Mouse (Mus musculus) midbrain, embryonic 16.5 days (tissue): ENCODE data around the gene Xirp1. TPM values are rescaled to one million over a fixed set of nuclear protein-coding genes. Genes with fewer than 3 reads are reported as not detected.
A peak's percentile ranks its signal among the peaks of the same experiment; 100 is the strongest.

Source experiments
- ATAC-seq: fragments of 200-750 bp; cut with Nextera tagmentation; 2 replicates; pipeline ENCODE4 v1.8.0; 2017; ENCODE audit warnings: moderate TSS enrichment
- H3K27ac ChIP-seq: fragments of 300-500 bp; sonication (generic); 2 replicates; pipeline ENCODE4 v1.5.1; 2014; ENCODE audit warnings: mild to moderate bottlenecking, low read length, mixed read lengths
- H3K27me3 ChIP-seq: fragments of 300-500 bp; sonication (generic); 2 replicates; pipeline ENCODE4 v1.6.1; 2014; ENCODE audit warnings: low read depth, low read length, mixed read lengths; ENCODE audit not compliant: control insufficient read depth, insufficient read depth
- H3K36me3 ChIP-seq: fragments of 300-500 bp; sonication (generic); 2 replicates; pipeline ENCODE4 v1.6.1; 2014; ENCODE audit warnings: mild to moderate bottlenecking, low read length, moderate library complexity, mixed read lengths; ENCODE audit not compliant: control insufficient read depth, insufficient read depth
- H3K4me1 ChIP-seq: fragments of 300-500 bp; sonication (generic); 2 replicates; pipeline ENCODE4 v1.6.1; 2014; ENCODE audit warnings: mild to moderate bottlenecking, low read length, mixed read lengths; ENCODE audit not compliant: control insufficient read depth, insufficient read depth
- H3K4me2 ChIP-seq: fragments of 300-500 bp; sonication (generic); 2 replicates; pipeline ENCODE4 v1.6.1; 2014; ENCODE audit warnings: mild to moderate bottlenecking, low read length, mixed read lengths
- H3K4me3 ChIP-seq: fragments of 300-500 bp; sonication (generic); 2 replicates; pipeline ENCODE4 v1.5.1; 2014; ENCODE audit warnings: low read depth, mild to moderate bottlenecking, low read length, moderate library complexity, mixed read lengths
- H3K9ac ChIP-seq: fragments of 300-500 bp; sonication (generic); 2 replicates; pipeline ENCODE4 v1.6.1; 2014; ENCODE audit warnings: low read depth, low read length, mixed read lengths
- H3K9me3 ChIP-seq: fragments of 300-500 bp; sonication (generic); replicated peaks from 2 replicates; pipeline ENCODE4 v1.6.1; 2014; ENCODE audit warnings: mild to moderate bottlenecking, low read length, mixed read lengths; ENCODE audit not compliant: control insufficient read depth, poor library complexity, severe bottlenecking
- WGBS: fragments of 180-500 bp; shearing (Covaris S2); extraction: QIAGEN DNeasy Blood & Tissue Kit; methylation state at CpG from one replicate; pipeline ENCODE4 v1.1.7; 2014; 5-methylcytosine and 5-hydroxymethylcytosine counted together
- polyA plus RNA-seq: library from polyadenylated mRNA; unstranded; fragments of >200 nt; fragmentation: Nextera tagmentation; extraction: Ambion mirVana; gene quantifications from 2 replicates; pipeline ENCODE4 v1.2.1, GENCODE M21; 2015

Gene Xirp1
- polyA plus RNA-seq, 1 experiment from 2014 or later, result not detected

DNA sequence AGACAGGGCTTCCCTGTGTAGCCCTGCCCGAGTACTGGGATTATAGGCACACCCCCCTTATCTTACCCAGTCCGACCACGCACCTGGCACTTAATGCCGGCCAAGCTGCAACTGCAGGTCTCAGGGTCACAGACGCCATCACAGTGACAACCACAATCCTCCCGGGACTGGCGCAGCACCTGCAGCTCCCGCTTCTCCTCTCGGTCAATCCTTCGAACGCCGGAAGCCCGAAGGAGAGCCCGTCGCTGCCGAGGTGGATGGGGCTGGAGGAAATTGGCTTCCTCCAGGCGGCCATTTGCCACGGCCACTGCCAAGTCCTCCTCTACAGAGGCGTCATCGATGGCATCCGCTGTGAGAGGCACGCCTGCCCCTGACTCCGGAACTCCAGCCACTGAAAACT lies 50.1 kb downstream of the Xirp1 start:
- WGBS, result 84% methylated on average over 23 of the region's 23 CpGs
- Histone ChIP-seq H3K9me3 (no peaks in the 10 kb centered on the region), H3K27me3 (no peaks in the 10 kb centered on the region), H3K4me3 (no peak overlapping the region), H3K4me2 (no peak overlapping the region), H3K4me1 (peaks cover 9% of the 10 kb centered on the region), H3K27ac (no peak overlapping the region), H3K36me3 (no peaks in the 10 kb centered on the region), H3K9ac (no peak overlapping the region)
- ATAC-seq, result no peak

DNA sequence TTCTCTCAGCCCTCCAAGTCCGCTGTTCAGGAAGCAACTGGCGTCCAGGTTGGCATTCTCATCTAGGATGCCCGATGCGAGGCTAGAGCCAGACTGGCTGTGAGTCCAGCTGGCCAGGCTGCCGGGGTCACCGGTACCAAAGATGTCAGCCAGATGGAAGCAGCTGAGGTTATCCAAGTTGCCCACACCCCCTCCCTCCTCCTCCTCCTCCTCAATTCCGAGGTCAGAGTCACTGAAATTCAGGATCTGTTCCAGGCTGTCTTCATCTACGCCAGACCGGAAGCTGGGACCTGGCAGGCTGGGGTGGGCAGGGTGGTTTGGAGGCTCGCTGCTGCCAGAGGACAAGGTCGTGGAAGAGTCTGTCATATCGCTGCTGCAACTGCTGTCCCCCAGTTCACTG lies 50.8 kb downstream of the Xirp1 start:
- no peaks in the 10 kb centered on the region for H3K36me3 ChIP-seq
- no peak overlapping the region for H3K4me3 ChIP-seq
- H3K9ac ChIP-seq, result no peak overlapping the region
- H3K4me1 ChIP-seq, result peaks cover 9% of the 10 kb centered on the region
- ATAC-seq, result no peak
- no peak overlapping the region for H3K4me2 ChIP-seq
- 83% methylated on average over 12 of the region's 12 CpGs for WGBS
- H3K27ac ChIP-seq, result no peak overlapping the region
- no peaks in the 10 kb centered on the region for H3K9me3 ChIP-seq
- H3K27me3 ChIP-seq, result no peaks in the 10 kb centered on the region

DNA sequence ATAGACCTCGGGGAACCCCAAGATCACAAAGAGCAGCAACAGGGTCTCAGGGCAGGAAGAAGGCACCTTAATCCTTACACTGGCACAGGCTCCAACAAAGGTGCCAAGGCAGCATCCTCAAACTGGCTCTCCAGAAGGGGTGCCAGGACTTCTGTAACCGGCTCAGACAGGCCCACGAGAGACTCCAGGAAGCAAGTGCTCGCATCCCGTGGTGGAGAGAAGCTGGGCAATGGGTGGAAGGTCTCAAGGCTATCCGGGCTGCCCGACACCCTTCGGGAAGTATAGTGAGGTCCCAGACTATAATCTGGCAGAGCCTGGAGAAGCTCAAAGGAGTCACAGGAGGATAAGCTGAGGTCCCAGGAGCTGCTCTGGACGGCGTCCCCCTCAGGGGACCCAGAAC lies 51.2 kb downstream of the Xirp1 start:
- no peak for ATAC-seq

DNA sequence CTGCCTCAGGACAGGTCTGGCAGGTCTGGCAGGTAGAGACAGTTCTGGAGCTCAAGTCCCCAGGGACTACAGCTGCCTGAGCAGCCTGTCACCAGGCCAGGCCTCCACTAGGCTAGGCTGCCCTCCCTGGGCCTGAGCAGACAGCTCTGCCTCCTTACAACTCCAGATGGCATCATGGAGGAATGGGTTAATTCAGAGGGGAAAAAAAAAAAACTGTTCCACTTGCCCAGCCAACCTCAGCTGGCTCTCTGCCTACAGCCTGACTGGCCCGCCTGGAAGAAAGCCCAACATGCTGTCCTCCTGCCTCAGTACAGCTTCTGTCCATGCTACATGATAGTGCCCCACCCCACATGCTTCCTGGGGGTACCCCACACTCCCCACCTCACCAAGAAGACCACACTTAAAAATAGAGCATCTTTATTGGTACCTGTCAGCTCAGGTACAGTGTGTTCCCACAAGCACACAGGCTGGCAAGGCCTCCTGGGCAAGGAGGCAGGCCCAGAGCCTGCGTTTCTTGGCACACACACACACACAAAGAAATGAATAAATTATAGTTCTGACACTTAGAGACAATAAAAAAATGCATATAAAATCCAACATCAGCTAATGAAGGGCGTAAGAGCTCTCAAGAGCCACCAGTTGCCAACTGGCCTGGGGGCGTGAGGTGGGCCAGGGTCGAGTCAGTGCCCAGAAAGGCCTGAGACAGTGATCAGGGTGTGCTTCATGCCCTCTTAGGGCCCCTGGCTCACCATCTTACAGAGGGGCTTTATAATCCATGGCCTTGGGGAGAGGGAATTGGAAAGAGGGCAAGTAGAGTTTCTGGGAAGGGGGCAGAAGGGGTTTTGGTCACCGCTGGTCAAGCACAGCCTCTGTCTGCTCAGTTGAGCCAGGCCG lies 52.4 kb downstream of the Xirp1 start:
- peak; percentile 64 for ATAC-seq
- Histone ChIP-seq H3K9ac (no peak overlapping the region), H3K27ac (0 out of 2 replicates have a peak overlapping the region, but pooled peaks have one; percentile 42)

More for the DNA sequence above, 51.2 kb downstream of the Xirp1 start:
- no peak overlapping the region for H3K4me3 ChIP-seq
- peaks cover 9% of the 10 kb centered on the region for H3K4me1 ChIP-seq
- H3K9ac ChIP-seq, result no peak overlapping the region
- WGBS, result 91% methylated on average over 10 of the region's 10 CpGs
- H3K9me3 ChIP-seq, result no peaks in the 10 kb centered on the region
- H3K36me3 ChIP-seq, result no peaks in the 10 kb centered on the region
- H3K27me3 ChIP-seq, result no peaks in the 10 kb centered on the region
- H3K4me2 ChIP-seq, result no peak overlapping the region
- H3K27ac ChIP-seq, result no peak overlapping the region

DNA sequence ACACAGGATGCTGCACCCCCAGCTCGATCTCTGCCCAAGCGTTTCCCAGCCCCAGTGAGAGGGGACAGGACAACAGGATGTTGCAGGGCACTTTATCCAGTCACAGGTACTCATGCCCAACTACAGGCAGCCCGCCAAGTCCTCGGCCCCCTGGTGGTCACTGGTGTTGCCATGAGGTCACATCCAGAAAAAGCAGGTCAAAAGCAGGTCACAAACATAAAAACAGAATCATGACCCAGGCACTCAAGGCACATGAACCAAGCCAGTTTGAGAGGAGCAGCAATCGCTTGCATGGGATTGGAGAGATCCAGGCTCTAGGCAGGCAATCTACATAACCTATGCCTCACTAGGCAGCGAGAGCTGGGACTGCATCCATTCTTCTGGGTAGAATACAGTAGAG lies 53.2 kb downstream of the Xirp1 start:
- ATAC-seq, result 0 out of 2 replicates have a peak, but pooled peaks have one; percentile 33
- no peak overlapping the region for H3K9ac ChIP-seq
- H3K4me3 ChIP-seq, result no peak overlapping the region
- peaks cover 9% of the 10 kb centered on the region for H3K4me1 ChIP-seq
- 0 out of 2 replicates have a peak overlapping the region, but pooled peaks have one; percentile 42 for H3K27ac ChIP-seq
- no peaks in the 10 kb centered on the region for H3K36me3 ChIP-seq
- no peaks in the 10 kb centered on the region for H3K27me3 ChIP-seq
- WGBS, result 48% methylated on average over 6 of the region's 6 CpGs
- H3K4me2 ChIP-seq, result no peak overlapping the region
- H3K9me3 ChIP-seq, result no peaks in the 10 kb centered on the region

More for the DNA sequence above, 52.4 kb downstream of the Xirp1 start:
- H3K27me3 ChIP-seq, result no peaks in the 10 kb centered on the region
- H3K4me1 ChIP-seq, result peaks cover 9% of the 10 kb centered on the region
- 71% methylated on average over 7 of the region's 7 CpGs for WGBS
- H3K4me3 ChIP-seq, result no peak overlapping the region
- no peaks in the 10 kb centered on the region for H3K9me3 ChIP-seq
- H3K4me2 ChIP-seq, result no peak overlapping the region
- no peaks in the 10 kb centered on the region for H3K36me3 ChIP-seq

DNA sequence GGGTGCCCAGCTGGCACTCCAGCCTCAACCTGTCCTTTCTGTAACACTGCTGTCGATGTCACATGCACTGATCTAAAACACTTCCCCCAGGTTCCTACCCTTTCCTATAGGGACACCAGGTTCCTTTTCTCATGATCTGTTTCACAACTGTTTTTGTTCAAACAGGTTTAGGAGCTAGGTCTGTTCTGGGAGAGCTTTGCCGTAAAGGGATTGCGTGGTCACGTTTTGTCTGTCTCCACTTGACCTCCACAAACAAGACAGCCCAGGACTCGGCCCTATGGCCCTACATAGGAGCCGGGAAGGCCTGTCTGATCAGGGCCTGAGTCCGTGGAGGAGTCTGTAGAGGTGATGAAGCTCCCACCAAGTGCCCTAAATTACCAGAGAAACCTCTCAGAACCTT lies 53.6 kb downstream of the Xirp1 start:
- H3K4me1 ChIP-seq, result peaks cover 9% of the 10 kb centered on the region
- H3K27me3 ChIP-seq, result no peaks in the 10 kb centered on the region
- H3K4me2 ChIP-seq, result no peak overlapping the region
- no peaks in the 10 kb centered on the region for H3K36me3 ChIP-seq
- no peak for ATAC-seq
- H3K9me3 ChIP-seq, result no peaks in the 10 kb centered on the region
- WGBS, result 83% methylated on average over 7 of the region's 7 CpGs
- H3K9ac ChIP-seq, result no peak overlapping the region
- no peak overlapping the region for H3K4me3 ChIP-seq
- no peak overlapping the region for H3K27ac ChIP-seq

DNA sequence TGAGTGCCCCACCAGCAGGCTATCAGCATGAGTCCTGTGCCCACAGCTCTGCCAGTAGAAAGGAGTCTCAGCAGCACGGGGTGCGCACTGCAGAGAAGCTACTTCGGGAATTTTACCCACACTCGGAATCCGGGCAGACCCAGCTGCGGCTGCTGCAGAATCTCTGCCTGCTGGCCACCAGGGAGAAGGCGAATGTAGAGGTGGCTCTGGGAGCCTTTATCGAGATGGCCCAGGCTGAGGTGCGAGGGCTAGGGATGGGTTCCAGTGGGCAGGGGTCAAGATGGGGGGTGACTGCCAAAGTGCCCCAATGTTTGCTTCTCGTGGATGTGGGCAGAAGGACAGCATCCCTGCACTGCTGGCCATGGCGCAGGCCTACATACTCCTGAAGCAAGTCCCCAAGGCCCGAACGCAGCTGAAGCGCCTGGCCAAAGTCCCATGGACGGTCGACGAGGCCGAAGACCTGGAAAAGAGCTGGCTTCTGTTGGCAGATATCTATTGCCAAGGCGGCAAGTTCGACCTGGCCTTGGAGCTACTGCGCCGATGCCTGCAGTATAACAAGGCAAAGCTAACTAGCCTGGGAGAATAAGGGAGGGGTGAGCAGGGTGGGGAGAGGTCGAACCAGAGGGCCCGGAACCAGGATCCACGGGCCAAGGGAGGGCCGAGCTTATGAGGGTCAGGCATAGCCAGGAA lies 57.0 kb downstream of the Xirp1 start:
- Histone ChIP-seq H3K9me3 (no peaks in the 10 kb centered on the region), H3K27me3 (no peaks in the 10 kb centered on the region), H3K27ac (no peak overlapping the region), H3K4me1 (peaks cover 9% of the 10 kb centered on the region), H3K9ac (no peak overlapping the region), H3K4me3 (no peak overlapping the region), H3K36me3 (no peaks in the 10 kb centered on the region), H3K4me2 (no peak overlapping the region)
- 88% methylated on average over 26 of the region's 26 CpGs for WGBS
- no peak for ATAC-seq

DNA sequence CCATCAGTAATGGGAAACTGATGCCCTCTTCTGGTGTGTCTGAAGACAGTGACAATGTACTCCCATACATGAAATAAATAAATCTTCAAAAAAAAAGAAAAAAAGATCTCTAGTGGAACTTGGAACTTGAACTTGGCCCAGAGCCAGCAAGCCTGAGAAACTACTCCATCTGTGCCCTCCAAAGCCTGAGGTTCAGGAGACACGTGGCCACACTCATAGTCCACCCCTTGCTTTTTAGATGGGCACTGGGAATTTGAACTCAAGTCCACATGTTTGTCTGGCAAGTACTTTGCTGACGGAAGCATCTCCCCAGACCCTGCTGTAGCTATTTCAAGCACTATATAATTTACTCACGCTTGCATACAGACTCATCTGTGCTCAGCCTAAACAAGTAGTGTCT lies 58.2 kb downstream of the Xirp1 start:
- H3K4me2 ChIP-seq, result no peak overlapping the region
- H3K27me3 ChIP-seq, result no peaks in the 10 kb centered on the region
- H3K27ac ChIP-seq, result no peak overlapping the region
- H3K9me3 ChIP-seq, result no peaks in the 10 kb centered on the region
- 78% methylated on average over 3 of the region's 3 CpGs for WGBS
- H3K4me3 ChIP-seq, result no peak overlapping the region
- H3K4me1 ChIP-seq, result no peaks in the 10 kb centered on the region
- no peak for ATAC-seq
- no peaks in the 10 kb centered on the region for H3K36me3 ChIP-seq
- H3K9ac ChIP-seq, result no peak overlapping the region

DNA sequence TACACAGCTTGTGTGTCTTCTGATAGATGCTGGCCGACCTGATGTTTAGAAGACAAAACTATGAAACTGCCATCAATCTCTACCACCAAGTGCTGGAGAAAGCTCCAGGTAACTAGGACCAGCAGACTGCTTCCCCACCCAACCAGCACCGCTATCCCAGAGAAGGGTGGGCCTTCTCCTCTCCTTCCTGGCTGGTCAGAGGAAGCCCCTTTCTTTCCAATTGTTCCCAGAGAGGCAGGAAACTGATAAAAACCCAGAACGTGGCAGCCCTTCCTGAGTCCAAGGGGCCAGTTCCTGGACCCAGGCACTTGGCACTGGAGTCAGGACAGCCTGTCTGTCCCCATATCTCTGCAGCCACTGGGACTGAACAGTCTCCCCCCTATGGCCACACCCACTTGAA lies 59.2 kb downstream of the Xirp1 start:
- ATAC-seq, result no peak
- 88% methylated on average over 3 of the region's 3 CpGs for WGBS
- H3K27ac ChIP-seq, result no peak overlapping the region
- no peak overlapping the region for H3K9ac ChIP-seq
- no peaks in the 10 kb centered on the region for H3K36me3 ChIP-seq
- H3K9me3 ChIP-seq, result no peaks in the 10 kb centered on the region
- H3K4me2 ChIP-seq, result no peak overlapping the region
- no peaks in the 10 kb centered on the region for H3K27me3 ChIP-seq
- no peak overlapping the region for H3K4me3 ChIP-seq
- no peaks in the 10 kb centered on the region for H3K4me1 ChIP-seq
